Mouse (Mus musculus): ENCODE data around the gene Gpc5.

Gpc5 gene

DNA sequence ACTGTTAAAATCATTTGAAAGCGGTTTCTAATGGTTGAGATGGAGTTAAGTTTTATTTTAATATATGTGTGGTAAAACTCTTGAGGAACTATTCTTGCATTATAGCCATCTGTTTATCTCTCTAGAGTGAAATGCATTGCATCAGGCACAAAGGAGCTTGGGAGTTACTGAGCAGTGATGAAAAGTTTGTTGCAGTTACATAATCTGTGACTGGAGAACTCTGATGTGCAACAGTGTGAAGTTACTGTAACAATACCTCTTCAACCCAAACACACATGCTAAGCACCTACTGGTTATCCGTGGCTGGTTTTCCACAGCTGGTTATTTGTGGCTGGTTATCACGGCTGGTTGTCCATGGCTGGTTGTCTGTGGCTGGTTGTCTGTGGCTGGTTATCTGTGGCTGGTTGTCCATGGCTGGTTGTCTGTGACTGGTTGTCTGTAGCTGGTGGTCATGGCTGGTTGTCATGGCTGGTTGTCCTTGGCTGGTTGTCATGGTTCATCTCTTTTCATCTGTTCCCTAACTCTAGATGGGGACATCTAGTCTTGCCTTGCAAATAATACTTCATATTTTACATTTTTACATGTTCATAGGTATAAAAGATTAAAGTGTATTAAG, 273.4 kb downstream of the Gpc5 start:
- DNase-seq (ENCODE audit: extremely low spot score, low spot score), result no peak

DNA sequence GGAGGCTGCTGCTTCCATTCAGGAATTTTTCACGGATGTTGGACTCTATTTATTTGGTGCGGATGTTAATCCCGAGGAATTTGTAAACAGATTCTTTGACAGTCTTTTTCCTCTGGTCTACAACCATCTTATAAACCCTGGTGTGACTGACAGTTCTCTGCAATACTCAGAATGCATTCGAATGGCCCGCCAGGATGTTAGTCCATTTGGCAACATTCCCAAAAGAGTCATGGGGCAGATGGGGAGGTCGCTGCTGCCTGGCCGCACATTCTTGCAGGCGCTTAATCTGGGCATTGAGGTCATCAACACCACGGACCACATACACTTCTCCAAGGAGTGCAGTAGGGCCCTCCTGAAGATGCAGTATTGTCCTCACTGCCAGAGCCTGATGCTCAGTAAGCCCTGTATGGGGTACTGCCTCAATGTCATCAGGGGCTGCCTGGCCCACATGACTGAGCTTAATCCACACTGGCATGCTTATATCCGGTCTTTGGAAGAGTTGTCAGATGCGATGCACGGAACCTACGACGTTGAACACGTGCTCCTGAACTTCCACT, 277.7 kb downstream of the Gpc5 start:
- DNase-seq (ENCODE audit: extremely low spot score, low spot score), result no peak

DNA sequence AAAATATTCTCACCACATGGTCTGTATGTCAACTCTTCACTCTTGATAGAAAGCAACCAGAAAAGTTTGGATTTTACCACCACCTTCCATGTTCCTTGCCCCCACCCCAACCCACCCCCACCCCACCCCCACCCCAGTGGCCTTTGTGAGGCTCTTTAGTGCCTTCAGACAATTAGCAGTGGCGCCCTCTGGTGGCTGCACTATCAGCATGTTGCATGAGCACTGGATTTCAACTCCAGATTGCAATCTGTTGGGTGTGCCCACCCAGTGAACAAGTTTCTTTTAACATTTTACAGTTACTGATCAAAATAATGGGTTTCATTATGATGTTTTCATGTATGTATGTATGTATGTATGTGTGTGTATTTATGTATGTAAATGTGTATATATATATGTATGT, 279.1 kb downstream of the Gpc5 start:
- DNase-seq (ENCODE audit: extremely low spot score, low spot score), result peak; percentile 27

DNA sequence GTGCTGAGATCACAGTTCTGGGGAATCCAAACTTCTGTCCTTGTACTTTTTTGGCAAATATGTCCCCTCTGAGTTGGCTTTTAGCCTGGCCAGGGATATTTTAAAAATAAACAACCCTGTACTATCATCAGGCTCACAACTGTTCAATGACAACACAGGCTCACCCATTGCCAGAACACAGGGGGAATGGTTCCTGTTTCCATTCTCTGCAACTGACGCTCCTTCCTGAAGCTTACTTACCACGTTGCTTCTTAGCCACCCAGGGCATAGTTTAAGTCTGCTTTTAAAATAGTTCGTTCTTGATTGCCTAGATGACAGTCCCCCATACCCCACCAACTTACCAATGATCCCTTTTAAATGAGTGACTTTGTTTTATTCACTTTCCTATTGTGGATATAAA, 299.8 kb downstream of the Gpc5 start:
- DNase-seq (ENCODE audit: extremely low spot score, low spot score), result no peak

DNA sequence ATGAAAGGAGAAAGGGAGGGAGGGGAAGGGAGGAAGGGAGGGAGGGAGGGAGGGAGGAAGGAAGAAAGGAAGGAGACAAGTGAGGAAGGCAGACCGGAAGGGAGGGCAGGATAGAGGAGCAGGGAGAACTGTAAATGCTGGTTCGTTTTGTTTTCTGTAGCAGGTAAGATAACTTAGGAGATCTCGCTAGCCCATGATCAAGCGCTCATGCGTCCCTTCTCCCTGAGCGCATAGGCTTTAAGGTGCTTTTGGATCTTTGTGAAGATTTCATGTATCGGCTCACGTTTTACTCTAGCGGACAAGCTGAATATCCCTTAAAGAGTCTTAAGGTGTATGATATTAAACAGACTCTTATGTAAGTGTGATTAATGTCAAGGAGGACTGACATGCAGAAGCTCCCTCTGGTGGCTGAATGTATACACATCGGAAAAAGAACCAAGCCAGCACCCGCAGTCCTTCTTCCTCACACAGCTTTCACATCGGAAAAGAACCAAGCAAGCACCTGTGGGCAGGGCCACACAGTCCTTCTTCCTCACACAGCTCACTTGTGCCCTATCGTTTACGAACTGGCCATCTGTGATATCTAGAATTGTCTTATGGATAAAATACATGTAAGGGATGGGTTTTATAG, 301.0 kb downstream of the Gpc5 start:
- DNase-seq (ENCODE audit: extremely low spot score, low spot score), result peak; percentile 39

DNA sequence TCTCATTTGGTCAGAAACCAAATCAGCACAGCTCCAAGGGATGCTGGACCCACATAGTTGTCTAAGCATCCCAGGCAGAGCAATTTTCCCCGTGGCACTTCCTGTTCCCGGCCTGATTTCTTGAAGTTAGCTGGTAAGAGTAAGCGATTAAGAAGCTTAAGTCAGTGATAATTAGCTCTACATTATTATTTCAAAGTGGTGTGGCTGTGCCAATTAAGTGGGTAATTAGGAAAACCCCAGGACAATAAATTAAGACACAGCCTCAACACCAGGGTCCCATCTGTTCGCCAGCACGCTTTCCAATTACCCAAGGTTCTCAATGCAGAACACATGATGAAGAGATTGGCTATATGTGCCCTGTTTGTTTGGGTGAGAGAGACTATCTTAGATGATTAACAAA, 314.6 kb downstream of the Gpc5 start:
- DNase-seq (ENCODE audit: extremely low spot score, low spot score), result no peak

DNA sequence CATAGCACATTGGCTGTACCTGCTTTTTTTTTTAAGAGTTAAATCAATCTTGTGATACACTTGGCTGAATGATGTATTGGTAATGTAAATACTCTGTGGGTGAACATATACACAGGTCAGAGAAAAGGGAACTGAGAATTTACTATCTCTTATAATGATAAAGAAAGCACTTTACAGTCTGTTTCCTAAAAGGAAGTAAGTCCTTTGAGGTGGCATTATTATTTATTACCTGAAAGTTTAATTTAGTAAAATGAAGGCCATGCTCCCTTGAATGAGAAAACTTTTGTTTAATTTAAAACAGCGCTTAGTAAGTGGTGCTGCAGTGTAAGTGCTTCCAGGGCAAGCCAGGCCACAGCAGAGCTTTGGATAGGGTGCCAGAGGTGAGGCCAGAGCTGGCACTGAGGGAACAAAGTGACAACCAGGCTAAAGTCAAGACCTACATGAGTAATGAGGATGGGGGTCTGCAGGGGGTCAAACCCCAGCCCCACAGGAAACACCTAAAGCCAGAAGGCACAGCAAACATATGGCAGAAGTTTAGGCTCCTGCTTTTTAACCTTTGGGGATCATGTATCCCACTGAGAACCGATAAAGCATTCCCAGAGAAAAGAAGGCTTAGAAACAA, 315.4 kb downstream of the Gpc5 start:
- DNase-seq (ENCODE audit: extremely low spot score, low spot score), result no peak

DNA sequence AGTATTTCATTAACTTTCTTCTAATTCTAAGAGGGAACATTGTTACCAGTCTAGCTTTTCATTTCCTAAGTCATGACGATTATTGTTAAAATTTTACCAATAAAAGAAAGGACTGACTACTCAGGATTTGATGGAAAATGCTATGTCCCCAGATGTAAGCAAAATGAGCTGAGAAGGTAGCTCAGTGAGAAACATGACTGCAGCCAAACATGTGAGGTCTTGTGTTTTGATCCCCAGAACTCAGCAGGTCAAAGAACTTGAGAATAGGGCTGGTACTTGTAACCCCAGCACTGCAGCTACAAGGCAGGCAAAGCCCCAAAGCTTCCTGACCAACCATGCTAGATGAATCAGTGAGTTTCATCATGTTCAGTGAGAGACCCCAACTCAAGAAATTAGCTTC, 318.9 kb downstream of the Gpc5 start:
- DNase-seq (ENCODE audit: extremely low spot score, low spot score), result no peak

DNA sequence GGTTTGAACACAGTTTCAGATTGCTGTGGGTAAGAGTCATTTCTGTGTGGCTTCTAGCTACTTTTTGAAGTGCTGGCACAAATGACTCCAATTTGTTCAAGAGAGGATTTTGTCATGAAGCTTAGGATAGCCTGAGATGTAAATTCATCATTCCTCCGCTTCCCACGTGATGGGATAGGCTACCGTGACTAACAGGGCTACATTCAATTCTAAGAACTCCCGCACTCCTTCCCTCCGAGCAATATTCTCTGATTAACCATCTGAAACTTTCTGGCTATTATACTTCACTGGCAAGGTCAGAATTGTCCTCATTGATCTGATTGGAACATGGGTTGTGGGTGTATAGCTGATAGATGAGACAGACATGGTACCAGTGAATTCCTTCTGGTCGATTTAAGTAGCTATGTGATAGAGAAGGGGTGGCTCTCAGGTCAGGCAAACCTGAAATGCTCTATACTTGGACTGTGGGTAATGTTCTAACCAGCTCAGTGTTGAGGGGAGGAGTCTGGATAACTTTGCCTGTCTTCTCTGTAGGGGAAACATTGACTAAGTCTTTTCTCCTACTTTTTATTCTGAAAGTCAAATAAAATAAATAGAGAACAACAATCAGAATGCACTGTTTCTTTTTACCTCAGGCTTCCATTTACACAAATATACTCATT, 319.6 kb downstream of the Gpc5 start:
- no peak for DNase-seq (ENCODE audit: extremely low spot score, low spot score)

DNA sequence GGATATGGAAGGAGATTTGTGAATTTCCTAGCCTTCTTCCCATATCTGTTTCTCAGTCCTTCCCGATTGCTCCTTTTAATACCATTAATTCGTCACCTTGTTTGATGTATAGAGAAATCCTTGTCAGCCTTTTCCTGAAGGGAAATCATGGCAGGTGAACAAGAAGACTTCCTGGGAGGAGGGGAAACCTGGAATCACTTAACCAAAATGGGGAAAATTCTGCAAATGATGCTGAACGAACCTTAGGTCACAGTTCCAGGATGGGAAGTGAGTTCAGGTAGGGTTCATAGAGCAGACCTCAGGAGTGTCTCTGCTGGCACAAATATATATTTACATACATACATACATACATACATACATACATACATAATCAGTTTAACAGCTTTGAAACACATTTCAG, 320.8 kb downstream of the Gpc5 start:
- no peak for DNase-seq (ENCODE audit: extremely low spot score, low spot score)

DNA sequence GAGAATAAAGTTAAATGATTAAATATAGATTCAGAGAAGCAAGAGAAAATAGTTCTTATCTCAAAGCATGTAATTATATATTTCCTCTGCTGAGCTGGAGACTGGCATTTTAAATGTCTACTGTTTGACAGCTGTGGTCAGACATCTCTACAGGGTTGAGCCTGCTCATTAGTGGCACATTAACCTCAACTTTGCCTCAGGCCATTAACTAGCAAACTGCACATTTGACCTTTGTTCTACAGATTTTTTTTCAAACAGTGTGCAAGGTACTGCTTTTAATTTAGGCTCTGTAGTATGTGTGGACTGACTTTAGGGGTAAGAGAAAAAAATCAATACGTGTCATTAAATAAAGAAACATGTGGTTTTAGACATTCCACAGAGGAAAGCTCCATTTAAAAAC, 321.4 kb downstream of the Gpc5 start:
- no peak for DNase-seq (ENCODE audit: extremely low spot score, low spot score)

DNA sequence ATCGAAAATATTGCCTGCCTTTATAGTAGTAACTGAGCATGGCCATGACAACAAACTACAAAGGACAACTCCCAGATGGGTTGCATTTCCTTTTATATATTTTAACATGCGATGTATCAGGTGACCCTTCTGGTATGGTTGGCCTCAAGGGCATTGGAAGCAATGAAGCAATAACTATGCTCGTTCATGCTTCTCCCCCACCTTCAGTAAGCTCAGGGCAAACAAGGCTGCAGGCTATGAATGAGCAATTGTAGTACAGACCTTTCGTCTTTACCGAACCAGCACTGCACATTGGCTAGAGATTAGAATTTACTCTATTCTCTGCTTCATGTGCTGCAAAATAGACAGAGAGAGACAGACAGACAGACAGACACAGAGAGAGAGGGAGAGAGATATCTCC, 322.5 kb downstream of the Gpc5 start:
- DNase-seq (ENCODE audit: extremely low spot score, low spot score), result no peak

DNA sequence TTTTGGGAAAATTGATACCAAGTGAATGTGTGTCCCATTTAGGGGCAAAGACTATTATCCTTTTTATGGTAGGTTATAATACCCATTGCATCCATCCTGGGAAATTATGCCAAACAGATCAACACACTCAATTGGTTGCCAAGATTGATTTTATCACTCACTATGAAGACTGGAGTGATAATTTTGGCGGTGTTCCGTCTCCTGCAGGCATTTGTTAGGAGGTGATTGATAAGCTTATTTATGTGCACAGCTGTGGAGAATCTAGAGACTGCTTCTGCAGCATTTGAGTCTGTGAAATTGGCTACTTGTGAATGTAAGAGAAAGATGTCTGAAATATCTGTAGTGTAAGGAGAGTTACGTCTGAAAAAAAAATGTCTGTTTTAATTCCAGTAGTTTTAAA, 340.0 kb downstream of the Gpc5 start:
- no peak for DNase-seq (ENCODE audit: extremely low spot score, low spot score)

DNA sequence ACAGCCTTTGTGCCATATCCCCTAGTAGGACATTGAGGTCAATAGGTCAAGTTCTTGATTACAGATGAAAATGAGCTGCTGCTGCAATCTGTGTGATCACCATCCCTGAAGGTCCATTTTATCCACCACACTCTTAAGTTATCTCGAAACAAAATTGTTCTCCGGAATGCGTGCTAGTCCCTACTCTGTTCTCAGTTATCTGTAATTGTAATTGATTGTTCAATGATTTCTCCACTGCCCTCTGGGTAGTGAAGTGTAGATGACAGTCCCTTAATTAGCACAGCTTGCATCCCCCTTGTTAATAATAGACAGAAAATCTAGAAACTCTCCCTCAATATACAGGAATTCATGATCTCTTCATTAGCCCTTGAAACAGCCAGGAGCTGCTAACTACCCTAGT, 340.4 kb downstream of the Gpc5 start:
- DNase-seq (ENCODE audit: extremely low spot score, low spot score), result no peak

DNA sequence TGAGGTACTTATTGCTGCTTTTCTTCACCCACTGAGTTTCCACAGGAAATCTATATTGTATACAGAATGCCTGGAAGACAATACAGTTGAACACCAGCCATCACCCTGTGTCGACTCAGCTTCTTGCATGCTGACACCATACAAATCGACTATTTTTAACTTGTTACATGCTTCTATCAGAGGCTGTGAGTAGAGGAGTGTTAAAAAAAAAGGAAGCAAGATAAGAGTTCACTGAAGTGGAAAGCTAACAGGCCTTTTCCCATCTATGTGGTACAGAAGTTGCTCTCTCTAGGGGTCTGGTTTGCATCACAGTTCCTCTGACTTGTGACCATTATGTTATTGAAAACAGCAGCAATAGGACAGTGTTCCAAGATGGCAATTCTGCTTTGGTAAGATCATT, 344.6 kb downstream of the Gpc5 start:
- DNase-seq (ENCODE audit: extremely low spot score, low spot score), result no peak

DNA sequence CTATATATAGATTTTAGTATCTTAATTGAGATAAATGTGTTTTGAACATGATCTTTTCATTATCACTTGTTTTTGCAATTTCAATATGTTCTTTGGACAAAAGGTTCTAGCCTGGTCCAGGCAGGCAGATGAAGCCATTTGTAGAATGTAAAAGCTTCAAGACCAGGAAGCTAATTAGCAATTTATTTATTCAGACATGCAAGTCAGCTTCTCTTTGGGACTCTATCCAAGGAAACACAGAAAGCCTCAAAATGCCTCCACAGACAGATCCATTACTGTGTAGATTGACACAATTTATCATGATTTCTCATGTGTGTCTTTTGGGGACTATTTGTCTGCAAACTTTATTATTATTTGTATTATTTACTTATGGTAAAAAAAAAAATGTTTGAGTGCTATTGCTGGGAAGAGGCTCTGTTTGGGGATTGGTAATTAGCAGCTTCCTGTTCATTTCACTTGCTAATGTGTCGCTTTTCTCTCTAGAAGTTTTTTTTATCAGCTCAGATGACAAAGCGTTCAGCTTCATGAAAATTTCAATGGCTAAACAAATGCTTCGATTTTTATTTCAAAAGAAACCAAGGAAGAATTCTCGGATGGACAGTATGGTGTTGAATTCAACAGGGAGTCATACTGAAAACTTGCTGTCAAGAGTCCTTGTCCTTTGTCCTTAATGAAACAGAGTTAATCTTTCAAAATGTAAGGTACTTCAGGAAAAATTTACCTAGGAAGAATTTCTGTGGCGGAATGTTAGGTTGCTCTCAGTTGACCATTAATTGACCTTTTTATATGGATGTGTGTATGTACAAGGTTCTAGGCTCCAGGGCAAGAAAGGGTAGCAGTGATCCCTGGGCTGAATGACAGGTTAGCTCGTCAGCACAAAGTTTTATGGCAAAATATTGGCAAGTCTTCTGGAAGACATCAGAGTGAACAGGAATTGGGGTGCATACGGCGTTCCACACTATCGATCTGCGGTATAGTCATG, 353.1 kb downstream of the Gpc5 start:
- no peak for DNase-seq (ENCODE audit: extremely low spot score, low spot score)

DNA sequence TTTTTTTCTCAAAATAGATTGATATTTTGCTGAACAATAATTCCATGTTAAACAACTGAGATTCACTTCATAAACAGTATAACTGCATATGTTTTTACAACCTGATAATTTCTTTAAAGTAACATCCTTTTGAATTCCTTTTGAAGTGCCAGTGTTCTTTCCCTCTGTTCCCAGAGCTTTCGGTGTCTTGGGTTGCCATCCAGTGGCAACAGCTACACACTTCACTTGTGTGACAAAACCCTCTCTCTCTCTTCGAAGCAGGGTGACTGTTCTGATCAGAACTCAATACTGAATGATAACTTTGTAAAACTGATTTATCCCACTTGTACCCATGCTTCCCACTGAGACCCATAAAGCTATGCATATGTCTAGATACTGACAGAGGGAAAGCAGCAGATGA, 358.9 kb downstream of the Gpc5 start:
- no peak for DNase-seq (ENCODE audit: extremely low spot score, low spot score)

DNA sequence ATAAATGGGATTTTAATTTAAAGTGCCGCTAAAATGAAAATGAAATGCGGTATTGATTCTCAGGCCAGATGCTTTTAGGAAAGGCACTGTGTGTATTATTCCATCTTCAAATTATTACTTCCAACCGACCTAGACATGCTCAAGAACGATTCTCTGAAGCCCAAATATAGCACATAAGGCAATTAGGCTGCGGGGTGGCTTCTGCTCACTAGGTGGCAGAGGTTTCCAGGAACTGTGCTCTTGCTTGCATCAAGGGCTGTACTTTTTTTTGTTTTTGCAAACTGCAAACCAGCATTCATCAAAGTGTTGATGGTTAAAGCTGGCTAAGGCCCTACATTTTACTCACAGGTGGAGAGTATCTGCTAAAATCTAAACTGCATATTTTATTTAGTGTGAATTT, 375.9 kb downstream of the Gpc5 start:
- DNase-seq (ENCODE audit: extremely low spot score, low spot score), result no peak

DNA sequence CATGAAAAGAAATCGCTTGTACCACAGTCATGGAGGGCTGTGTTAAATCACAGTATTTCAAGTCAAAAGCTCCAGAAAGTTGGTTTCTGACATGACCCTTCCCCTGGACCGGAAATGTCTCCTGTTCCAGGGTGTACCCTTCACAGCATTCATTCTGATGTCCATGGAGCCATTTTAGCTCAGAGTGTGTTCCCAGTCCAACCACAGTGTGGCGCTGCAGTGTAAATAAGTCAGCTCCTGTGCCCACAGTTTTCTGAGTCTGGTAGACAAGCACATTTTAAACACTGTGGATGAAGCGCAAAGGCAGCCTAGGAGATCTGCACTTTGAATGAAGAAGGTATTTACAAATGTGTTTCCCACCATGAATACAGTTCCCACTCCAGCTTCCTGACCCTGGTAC, 383.2 kb downstream of the Gpc5 start:
- DNase-seq (ENCODE audit: extremely low spot score, low spot score), result peak; percentile 65

DNA sequence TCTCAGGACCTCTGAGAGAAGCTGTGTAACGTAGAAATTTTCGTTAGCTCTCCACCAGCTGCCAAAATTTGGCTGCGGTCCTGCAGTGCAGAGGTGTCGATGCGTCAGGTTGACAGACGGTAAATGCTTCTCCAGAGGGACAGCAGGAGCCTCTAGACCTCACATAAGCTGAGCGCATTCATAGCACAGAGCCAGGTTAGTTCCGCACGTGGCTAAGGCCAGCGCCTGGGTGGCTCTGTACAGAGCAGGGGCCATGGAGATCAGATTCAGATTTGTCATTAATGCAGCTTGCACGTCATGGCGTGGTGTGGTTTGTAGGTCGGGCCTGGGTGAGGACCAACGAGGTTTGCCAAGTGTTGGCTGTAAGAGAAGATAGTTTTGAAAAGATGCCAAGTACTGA, 385.3 kb downstream of the Gpc5 start:
- no peak for DNase-seq (ENCODE audit: extremely low spot score, low spot score)

DNA sequence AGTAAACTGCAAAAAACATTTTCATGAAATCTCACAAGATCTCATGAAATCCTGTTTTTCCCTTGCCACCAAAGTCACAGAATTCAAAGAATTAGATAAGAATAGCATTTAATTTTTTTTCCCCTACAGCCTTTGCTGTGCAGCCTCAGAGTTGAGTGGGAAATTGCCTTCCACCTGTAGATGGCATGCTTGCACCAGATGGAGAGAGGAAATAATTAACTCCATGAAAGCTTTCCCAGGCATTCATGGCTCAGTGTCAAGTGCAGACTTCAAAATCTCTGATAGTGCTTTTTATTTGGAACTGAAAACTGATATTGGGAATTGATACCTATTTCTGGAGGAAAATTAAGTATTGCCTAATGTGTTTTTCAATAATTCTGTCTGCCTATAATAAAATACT, 393.1 kb downstream of the Gpc5 start:
- DNase-seq (ENCODE audit: extremely low spot score, low spot score), result no peak
